Mouse (Mus musculus): ENCODE results near the gene Ybx3.

Gene Ybx3

DNA sequence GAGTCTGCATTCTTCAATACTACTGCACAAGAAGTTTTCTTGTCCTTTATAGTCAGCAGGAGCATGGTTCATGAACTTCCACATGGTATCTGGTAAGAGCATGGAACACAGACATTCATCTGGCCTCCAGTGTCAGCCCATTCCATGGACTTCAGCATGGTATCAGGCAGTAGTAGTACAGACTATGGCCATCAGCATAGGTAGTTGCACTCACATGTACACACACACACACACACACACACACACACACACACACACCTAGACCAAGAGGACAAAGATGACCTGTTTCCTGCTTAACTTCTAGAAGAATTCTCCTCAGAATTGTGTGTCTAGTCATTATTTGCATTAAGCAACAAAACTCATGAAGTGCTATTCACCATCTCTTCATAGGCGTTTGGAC, 49.5 kb downstream of the Ybx3 start:
- no peak for DNase-seq (ENCODE audit: low read depth, low spot score)

GRCm38 (mm10) chr6:131327076-131327475, 61.2 kb downstream of the Ybx3 start:
- no peak for DNase-seq (ENCODE audit: low read depth, low spot score)

DNA sequence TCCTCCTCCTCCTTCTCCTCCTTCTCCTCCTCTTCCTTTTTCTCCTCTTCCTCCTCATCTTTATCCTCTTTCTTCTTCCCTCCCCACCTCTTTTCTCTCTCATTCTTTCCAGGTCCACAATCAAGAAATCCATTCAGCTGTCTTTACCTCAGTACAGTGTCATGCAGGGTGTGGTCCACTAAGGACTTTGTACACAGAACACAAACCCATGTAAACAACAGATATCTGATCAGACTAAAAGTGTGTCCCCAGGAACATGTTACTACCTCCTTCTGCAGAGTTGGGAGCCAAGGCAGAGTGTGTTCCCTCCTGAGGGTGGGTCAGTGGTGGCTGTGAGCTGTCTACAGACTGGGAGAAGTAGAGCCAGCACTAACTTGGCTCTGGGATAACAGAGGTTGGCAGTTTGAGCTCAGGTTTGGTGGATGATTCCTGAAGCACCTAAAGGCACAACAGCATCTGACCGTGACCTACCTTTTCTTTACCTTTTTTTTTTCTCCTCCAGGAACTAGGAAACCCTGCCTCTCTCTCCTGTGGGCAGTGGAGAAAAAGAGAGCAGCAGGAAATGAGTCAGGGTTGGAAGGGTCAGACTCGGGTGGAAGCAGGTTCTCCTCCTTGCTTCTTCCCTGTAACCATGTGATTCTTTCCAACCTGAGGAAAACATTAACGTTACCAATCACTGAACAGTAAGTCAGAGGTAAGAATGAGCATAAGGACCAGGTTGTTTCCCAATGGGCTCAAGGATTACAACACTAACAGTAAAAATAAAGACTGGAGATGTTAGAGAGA, 66.2 kb downstream of the Ybx3 start:
- no peak for DNase-seq (ENCODE audit: low read depth, low spot score)

- DNase-seq (ENCODE audit: low read depth, low spot score) = no peak
These were observed 71.8 kb downstream of the Ybx3 start for GRCm38 (mm10) chr6:131316155-131317101.

Measured in forelimb bud, embryonic 11.5 days (tissue).